Mouse (Mus musculus) adrenal gland, adult (tissue): ENCODE measurements around the gene Spp2.

Experiments
- DNase-seq, 2 experiments: peaks; one replicate each; pipeline ENCODE4 v3.0.0; 2022 to 2023; ENCODE audit warnings: low spot score in 1 of 2; ENCODE audit not compliant: inconsistent age in 2 of 2

Gene Spp2

DNA sequence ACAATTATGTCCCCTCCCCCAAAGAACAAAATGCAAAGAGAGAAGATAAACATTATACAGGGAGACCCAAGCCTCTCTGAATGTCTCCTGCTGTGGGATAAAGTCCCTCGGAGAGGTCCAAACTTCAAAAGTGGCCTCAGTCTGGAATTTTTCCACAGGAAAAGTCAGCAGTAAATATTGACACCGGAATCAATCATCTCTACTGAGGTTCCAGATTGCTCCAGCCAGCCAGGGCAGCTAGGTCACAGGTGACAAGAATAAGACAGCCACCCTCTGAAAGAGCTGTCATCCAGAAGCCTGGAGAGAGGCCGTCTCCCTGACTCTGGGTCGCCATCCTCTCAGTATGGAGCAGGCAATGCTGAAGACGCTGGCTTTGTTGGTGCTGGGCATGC is at the start of gene Spp2:
TSS of gene Spp2 (plus strand) at position 155 of the 392 bp plus-strand sequence.
- DNase-seq, result no peak

DNA sequence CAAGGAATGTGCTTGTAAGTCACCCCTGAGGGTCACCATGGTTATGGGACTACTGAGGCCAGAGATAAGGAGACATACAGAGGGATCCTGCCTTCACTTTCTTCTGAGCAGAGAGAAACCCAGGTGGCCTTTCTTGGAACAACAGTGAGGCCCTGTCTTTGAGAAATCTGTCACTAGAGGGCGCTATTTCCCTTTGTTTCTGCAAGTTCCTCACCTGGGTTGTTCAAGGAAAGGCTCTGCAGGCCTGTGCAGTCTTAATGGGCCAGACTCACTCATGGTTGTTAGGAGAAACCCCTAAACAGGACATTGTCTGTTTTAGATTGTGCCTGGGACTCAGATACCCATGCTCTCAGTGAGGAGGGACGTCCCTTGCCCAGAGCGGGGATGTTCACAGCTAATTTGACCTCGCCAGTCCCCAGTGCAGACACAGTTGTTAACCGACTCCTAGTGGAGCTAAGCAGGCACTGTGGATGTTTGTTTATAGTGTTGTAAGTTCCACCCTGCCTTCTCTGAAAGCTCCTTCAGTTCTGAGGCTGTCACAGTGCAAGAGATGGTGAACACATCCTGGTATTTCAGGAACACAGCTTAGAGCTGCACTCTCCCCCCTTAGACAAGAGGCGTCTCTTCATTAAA is 49.2 kb upstream of the Spp2 start:
- peak; percentile 24 to 84 for DNase-seq

GRCm38 (mm10) chr1:88358102-88358654 is 48.6 kb upstream of the Spp2 start:
- no peak for DNase-seq

- no peak for DNase-seq
These were observed 45.7 kb upstream of the Spp2 start for GRCm38 (mm10) chr1:88361085-88361484.

DNA sequence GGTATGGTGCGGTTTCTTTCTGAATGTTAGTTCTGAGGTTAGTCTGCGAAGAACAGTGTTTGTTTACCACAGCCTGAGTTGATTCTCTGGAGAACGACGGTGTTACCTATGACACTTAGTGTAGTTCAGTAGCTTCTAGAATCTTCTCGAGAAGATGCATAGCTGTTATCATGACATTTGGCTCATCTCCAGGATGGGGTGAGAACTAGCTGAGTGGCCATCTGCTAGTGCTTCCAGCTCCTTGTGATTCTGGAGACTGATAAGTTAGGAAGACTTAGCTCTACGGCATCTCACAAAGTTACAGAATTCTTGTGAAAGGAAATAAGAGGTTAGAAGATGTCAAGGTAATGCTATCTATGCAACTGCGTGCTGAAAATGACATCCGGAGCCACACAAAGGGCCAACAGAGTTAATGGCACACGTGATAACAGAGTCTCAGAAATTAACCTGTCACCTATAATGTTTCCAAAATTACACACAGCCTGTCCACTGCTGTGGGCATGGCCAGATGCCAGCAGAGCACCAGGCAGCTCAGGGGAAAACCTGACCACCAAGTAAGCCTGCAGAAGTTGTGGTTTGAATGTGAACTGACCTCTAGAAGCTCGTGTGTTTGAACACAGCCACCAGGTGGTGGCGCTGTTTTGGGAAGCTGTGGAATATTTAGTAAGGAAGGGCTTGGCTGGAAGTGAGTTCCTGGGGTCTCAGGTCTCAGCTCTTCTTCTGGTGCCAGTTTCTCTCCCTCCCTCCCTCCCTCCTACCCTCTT is 39.7 kb upstream of the Spp2 start:
- no peak for DNase-seq

- peak in 1 of 2 experiments; percentile 39 for DNase-seq
These were observed 28.3 kb upstream of the Spp2 start for GRCm38 (mm10) chr1:88378446-88378845.

- DNase-seq, result no peak
These were observed 15.1 kb upstream of the Spp2 start for GRCm38 (mm10) chr1:88391632-88392031.

DNA sequence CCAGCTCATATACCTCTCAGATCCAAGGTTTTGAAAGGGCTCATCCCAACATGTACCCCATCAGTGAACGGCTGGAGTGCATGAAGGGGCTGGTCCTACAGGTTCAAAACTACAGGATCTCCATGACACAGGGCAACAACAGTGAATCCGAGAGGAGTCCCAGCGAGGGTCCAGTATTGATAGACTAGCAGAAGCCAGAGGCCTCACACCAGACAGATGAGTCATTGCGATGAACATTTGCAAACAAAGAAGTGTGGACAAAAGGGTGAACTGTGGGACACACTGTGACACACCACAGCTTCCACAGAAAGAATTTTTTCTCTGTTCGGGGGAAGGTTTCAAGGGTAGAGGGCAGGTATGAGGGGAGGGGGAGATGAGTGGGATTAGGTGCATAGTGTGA is 13.4 kb upstream of the Spp2 start:
- no peak for DNase-seq

- no peak for DNase-seq
These were observed 3.4 kb upstream of the Spp2 start for GRCm38 (mm10) chr1:88403378-88403777.

- no peak for DNase-seq
These were observed 519 bp upstream of the Spp2 start for GRCm38 (mm10) chr1:88406078-88406806.

DNA sequence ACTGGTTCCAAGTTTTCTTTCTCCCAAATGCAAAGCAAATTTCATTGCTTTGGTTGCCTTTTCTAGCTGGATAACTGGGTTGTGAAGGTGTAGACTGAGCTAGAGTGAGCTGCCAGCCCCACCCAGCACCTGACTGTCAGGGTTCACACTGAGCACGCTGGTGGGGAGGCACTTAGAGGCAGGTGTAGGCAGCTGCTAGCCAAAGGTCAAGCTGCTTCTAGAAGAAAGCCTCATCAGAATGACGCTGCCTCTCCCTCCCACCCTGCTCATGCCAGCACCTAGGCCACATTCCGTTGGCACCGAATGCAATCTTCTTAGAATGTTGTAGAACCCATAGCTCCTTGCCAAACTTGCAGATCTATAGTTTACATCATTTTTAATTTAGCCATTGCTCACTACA is 1.6 kb downstream of the Spp2 start:
- DNase-seq, result no peak

GRCm38 (mm10) chr1:88412013-88412412 is 5.3 kb downstream of the Spp2 start:
- no peak for DNase-seq

DNA sequence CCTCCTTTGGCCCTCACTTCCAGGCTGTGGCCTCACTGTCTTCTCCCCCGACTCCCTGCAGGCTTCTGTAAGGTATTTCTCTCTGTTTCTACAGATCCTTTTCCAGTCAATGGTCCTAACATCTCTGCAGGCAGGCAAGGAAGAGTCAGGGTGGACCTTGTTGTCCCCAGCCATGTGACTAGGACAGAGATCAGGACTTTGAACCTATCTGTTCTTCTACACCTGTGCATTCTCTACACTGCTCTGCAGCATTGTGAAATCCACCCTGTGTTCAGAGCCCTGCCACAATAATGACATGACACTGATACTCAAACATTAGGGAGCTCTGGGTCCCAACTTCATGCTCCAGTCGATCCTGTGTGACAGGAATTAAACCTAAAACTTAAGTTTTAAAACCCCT is 12.2 kb downstream of the Spp2 start:
- DNase-seq, result no peak

DNA sequence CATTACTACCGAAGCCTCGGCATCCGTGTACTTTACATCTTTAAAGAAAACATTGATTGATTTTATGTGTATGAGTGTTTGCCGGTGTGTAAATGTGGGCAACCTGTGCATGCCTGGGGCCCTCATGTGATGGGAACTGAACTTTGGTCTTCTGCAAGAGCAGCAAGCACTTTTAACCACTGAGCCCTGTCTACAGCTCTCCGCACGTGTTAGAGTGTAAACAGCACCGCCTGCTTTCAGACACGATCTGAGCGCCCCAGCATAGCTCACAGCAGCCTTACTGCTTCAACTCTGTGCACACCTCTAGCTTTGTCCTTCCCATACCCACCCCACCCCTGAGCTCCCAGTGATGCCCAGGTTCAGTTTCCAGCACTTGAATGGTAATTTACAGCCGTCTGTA is 15.3 kb downstream of the Spp2 start:
- no peak for DNase-seq

DNA sequence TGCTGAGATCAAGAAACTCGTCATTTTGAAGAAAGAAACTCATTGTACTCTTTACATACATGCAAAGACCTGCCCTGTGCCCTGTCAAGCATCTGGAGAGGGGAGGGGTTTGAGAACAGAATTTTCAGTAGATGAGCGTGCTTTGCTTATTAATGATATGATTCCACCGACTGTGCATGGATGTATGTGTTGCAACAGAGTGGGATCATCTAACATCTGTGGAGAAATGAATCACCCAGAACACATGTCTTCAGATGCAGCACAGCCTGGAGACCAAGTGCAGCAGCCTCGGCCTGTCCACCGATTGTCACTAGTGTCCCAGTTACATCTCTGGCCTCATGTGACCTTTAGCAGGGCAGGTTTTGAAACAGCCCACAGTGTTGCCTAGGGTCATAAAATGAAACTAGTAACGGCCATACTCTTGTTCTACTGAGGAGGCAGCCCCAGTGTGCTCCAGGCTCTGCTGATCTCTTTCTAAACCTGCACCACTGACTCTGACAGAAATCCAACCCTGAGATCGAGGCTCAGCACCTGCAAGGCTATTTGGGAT is 16.2 kb downstream of the Spp2 start:
- DNase-seq, result no peak

DNA sequence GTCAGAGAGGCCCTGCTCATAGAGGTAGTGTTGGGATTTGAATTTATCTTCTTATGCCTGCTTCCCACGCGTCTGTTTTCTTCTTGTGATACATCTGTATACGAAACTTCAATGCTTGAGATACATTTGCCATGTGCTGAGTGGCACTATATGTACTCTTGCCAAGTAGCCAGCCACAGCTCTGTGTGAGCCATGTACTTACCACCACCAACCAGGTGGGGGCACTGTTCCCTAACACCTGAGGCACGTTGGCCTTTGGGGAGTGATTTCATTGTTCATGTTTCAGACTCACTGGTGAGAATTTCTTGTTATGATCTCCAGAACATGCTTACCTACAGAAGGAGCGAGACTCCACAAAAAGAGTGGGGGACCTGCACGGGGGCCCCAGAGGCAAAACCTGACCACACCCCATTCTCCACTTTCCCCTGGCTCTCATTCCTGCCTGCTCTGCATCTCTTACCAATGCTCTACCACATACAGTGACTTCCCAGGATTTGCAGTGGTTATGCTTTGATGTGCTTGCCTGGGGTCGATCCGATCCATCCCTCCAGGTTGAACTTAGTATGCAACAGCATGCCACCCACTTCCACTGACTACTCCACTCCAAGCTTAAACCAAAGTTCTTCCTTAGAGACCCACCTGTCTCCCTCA is 18.0 kb downstream of the Spp2 start:
- DNase-seq, result peak; percentile 68 to 91

GRCm38 (mm10) chr1:88427987-88428741 is 21.4 kb downstream of the Spp2 start:
- no peak for DNase-seq

DNA sequence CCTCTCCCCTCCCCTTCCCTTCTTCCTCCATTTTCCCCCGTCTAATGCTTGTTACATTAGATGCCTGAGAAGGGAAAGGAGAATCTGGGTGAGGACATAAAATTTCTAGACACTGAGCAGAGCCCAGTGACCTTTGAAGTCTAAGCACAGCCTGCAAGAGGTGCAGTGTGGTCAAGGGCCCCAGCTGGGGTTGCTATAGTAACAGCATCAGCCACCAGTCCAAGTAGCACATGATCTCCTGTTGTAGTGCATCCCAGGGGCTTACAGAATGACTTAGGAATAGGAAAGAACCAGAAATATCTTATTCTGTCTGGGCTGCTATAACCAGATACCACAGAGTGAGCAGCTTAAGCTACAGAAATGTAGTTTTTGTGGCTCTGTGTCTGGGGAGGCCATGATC is 22.7 kb downstream of the Spp2 start:
- no peak for DNase-seq

DNA sequence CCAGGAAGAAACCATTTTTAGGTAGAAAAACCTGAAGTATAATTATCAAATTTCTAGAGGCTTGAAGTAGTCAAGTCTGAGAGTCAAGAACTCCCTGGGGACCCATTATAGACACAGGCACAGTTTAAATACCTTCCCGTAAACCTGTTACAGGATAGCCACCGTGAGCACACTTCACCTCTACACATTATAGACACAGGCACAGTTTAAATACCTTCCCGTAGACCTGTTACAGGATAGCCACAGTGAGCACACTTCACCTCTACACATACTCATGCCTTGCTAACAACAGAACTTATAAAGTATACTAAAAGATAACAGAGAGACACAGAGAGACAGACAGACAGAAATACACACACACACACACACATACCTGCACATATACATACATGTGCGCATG is 24.5 kb downstream of the Spp2 start:
- DNase-seq, result no peak

- no peak for DNase-seq
These were observed 25.8 kb downstream of the Spp2 start for GRCm38 (mm10) chr1:88432601-88433000.
